Mouse (Mus musculus) cerebellum, adult 8-10 months (tissue): ENCODE data around the gene Smap1.
"Not testable (repeated sequence)": the region's sequence is repeated elsewhere in the genome, so short reads cannot be mapped to it uniquely, and the experiment has no call there.

ENCODE experiments used
- DNase-seq: peaks from one replicate; pipeline ENCODE4 v3.0.0; 2022

Smap1 gene

GRCm38 (mm10) chr1:23921711-23922529 is at the start of gene Smap1:
TSS of gene Smap1 (minus strand) at chr1:23922317.
- DNase-seq: peak; percentile 78

GRCm38 (mm10) chr1:23971159-23971558 is 49.0 kb upstream of the Smap1 start:
- DNase-seq: not testable (repeated sequence)

GRCm38 (mm10) chr1:23968027-23968725 is 46.1 kb upstream of the Smap1 start:
- no peak for DNase-seq

GRCm38 (mm10) chr1:23966226-23966625 is 44.1 kb upstream of the Smap1 start:
- no peak for DNase-seq

- DNase-seq: no peak
Observed at GRCm38 (mm10) chr1:23959415-23959732, 37.3 kb upstream of the Smap1 start.

- DNase-seq: no peak
Observed at GRCm38 (mm10) chr1:23958668-23959414, 36.7 kb upstream of the Smap1 start.

- no peak for DNase-seq
Observed at GRCm38 (mm10) chr1:23958101-23958500, 36.0 kb upstream of the Smap1 start.

GRCm38 (mm10) chr1:23955539-23955938 is 33.4 kb upstream of the Smap1 start:
- DNase-seq: no peak

- no peak for DNase-seq
Observed at GRCm38 (mm10) chr1:23953921-23954320, 31.8 kb upstream of the Smap1 start.

GRCm38 (mm10) chr1:23948778-23949699 is 26.9 kb upstream of the Smap1 start:
- no peak for DNase-seq

GRCm38 (mm10) chr1:23948290-23948689 is 26.2 kb upstream of the Smap1 start:
- no peak for DNase-seq

- DNase-seq: no peak
Observed at GRCm38 (mm10) chr1:23944076-23944475, 22.0 kb upstream of the Smap1 start.

GRCm38 (mm10) chr1:23943146-23943940 is 21.2 kb upstream of the Smap1 start:
- no peak for DNase-seq

GRCm38 (mm10) chr1:23935408-23935762 is 13.3 kb upstream of the Smap1 start:
- no peak for DNase-seq

GRCm38 (mm10) chr1:23934669-23935407 is 12.7 kb upstream of the Smap1 start:
- DNase-seq: no peak

- no peak for DNase-seq
Observed at GRCm38 (mm10) chr1:23929410-23929809, 7.3 kb upstream of the Smap1 start.

- no peak for DNase-seq
Observed at GRCm38 (mm10) chr1:23928371-23928770, 6.3 kb upstream of the Smap1 start.

GRCm38 (mm10) chr1:23923779-23924708 is 1.9 kb upstream of the Smap1 start:
- DNase-seq: no peak

- no peak for DNase-seq
Observed at GRCm38 (mm10) chr1:23922530-23922884, 390 bp upstream of the Smap1 start.

- peak; percentile 47 for DNase-seq
Observed at GRCm38 (mm10) chr1:23920275-23920674, 1.8 kb downstream of the Smap1 start.
